Mouse (Mus musculus) E14TG2a.4 (cell line): ENCODE measurements around the gene Fbxl17.

Experiments
- H3K27me3 ChIP-seq: 2 replicates; pipeline ENCODE4 v1.6.1; 2014; ENCODE audit warnings: low read length, control low read depth; ENCODE audit not compliant: insufficient read depth
- H3K36me3 ChIP-seq: 2 replicates; pipeline ENCODE4 v1.6.1; 2014; ENCODE audit warnings: low read length, control low read depth; ENCODE audit not compliant: insufficient read depth
- H3K4me1 ChIP-seq: replicated peaks from 2 replicates; pipeline ENCODE4 v1.6.1; 2014; ENCODE audit warnings: low read depth, low read length, control low read depth
- H3K4me3 ChIP-seq: replicated peaks from 2 replicates; pipeline ENCODE4 v1.5.1; 2014; ENCODE audit warnings: mild to moderate bottlenecking, low read length
- H3K9me3 ChIP-seq: 2 replicates; pipeline ENCODE4 v1.6.1; 2014; ENCODE audit warnings: low read length, control low read depth
- CTCF ChIP-seq: conservative IDR thresholded peaks from 2 replicates; pipeline ENCODE4 v1.5.1; 2014; ENCODE audit warnings: low read length
- NANOG ChIP-seq: IDR thresholded peaks from 2 replicates; pipeline ENCODE4 v1.6.1; 2014; ENCODE audit warnings: borderline replicate concordance, low read length, mixed read lengths
- POU5F1 ChIP-seq: IDR thresholded peaks from 2 replicates; pipeline ENCODE4 v1.6.1; 2014; ENCODE audit warnings: low read length, borderline replicate concordance

The Fbxl17 gene

GRCm38 (mm10) chr17:63158436-63158835, 341.4 kb downstream of the Fbxl17 start:
- no peaks in the 10 kb centered on the region for H3K36me3 ChIP-seq
- no peaks in the 10 kb centered on the region for H3K4me1 ChIP-seq
- no peak overlapping the region for H3K4me3 ChIP-seq
- H3K27me3 ChIP-seq = no peaks in the 10 kb centered on the region
- peaks cover 5% of the 10 kb centered on the region; the same call in 1 of the 2 replicates for H3K9me3 ChIP-seq
- TF ChIP-seq NANOG (no peak), POU5F1 (no peak), CTCF (no peak; the same call in 1 of the 2 replicates)

GRCm38 (mm10) chr17:63157906-63158305, 341.9 kb downstream of the Fbxl17 start:
- Histone ChIP-seq H3K4me1 (no peaks in the 10 kb centered on the region), H3K27me3 (no peaks in the 10 kb centered on the region), H3K4me3 (no peak overlapping the region), H3K36me3 (no peaks in the 10 kb centered on the region), H3K9me3 (peaks cover 9% of the 10 kb centered on the region)
- TF ChIP-seq POU5F1 (no peak), NANOG (no peak), CTCF (no peak)

- Histone ChIP-seq H3K36me3 (no peaks in the 10 kb centered on the region; the same call in 1 of the 2 replicates), H3K4me3 (no peak overlapping the region), H3K4me1 (no peaks in the 10 kb centered on the region), H3K9me3 (peaks cover 18% of the 10 kb centered on the region), H3K27me3 (no peaks in the 10 kb centered on the region)
- TF ChIP-seq NANOG (no peak), POU5F1 (no peak), CTCF (no peak)
Measured at GRCm38 (mm10) chr17:63157019-63157418, 342.8 kb downstream of the Fbxl17 start.

- Histone ChIP-seq H3K36me3 (peaks cover 10% of the 10 kb centered on the region; the same call in 1 of the 2 replicates), H3K9me3 (peaks cover 37% of the 10 kb centered on the region), H3K4me1 (peaks cover 26% of the 10 kb centered on the region), H3K27me3 (no peaks in the 10 kb centered on the region), H3K4me3 (no peak overlapping the region)
- TF ChIP-seq NANOG (no peak), POU5F1 (no peak), CTCF (no peak)
Measured at GRCm38 (mm10) chr17:63146514-63146913, 353.3 kb downstream of the Fbxl17 start.

GRCm38 (mm10) chr17:63145751-63146491, 353.9 kb downstream of the Fbxl17 start:
- H3K36me3 ChIP-seq = peaks cover 4% of the 10 kb centered on the region; the same call in 1 of the 2 replicates
- H3K9me3 ChIP-seq = peaks cover 32% of the 10 kb centered on the region
- H3K4me3 ChIP-seq = no peak overlapping the region
- no peaks in the 10 kb centered on the region for H3K27me3 ChIP-seq
- H3K4me1 ChIP-seq = peaks cover 26% of the 10 kb centered on the region
- TF ChIP-seq CTCF (no peak), NANOG (no peak), POU5F1 (no peak)

GRCm38 (mm10) chr17:63145311-63145741, 354.5 kb downstream of the Fbxl17 start:
- no peak; the same call in 1 of the 2 replicates for TF ChIP-seq NANOG
- TF ChIP-seq POU5F1 = no peak
- no peak for TF ChIP-seq CTCF
- Histone ChIP-seq H3K9me3 (peaks cover 26% of the 10 kb centered on the region), H3K36me3 (no peaks in the 10 kb centered on the region)

GRCm38 (mm10) chr17:63143825-63144224, 356.0 kb downstream of the Fbxl17 start:
- Histone ChIP-seq H3K4me1 (peaks cover 26% of the 10 kb centered on the region), H3K36me3 (no peaks in the 10 kb centered on the region), H3K27me3 (no peaks in the 10 kb centered on the region), H3K9me3 (peaks cover 11% of the 10 kb centered on the region), H3K4me3 (no peak overlapping the region)
- TF ChIP-seq NANOG = no peak
- no peak for TF ChIP-seq POU5F1
- TF ChIP-seq CTCF = no peak

More at GRCm38 (mm10) chr17:63145311-63145741, 354.5 kb downstream of the Fbxl17 start:
- Histone ChIP-seq H3K4me3 (no peak overlapping the region), H3K27me3 (no peaks in the 10 kb centered on the region), H3K4me1 (peaks cover 26% of the 10 kb centered on the region)

- Histone ChIP-seq H3K9me3 (peaks cover 9% of the 10 kb centered on the region; the same call in 1 of the 2 replicates), H3K36me3 (no peaks in the 10 kb centered on the region), H3K4me1 (no peaks in the 10 kb centered on the region), H3K27me3 (no peaks in the 10 kb centered on the region), H3K4me3 (no peak overlapping the region)
- no peak for TF ChIP-seq POU5F1
- TF ChIP-seq NANOG = no peak
- TF ChIP-seq CTCF = no peak
Measured at GRCm38 (mm10) chr17:63134805-63135204, 365.0 kb downstream of the Fbxl17 start.

GRCm38 (mm10) chr17:63122427-63122826, 377.4 kb downstream of the Fbxl17 start:
- H3K4me3 ChIP-seq = no peak overlapping the region
- H3K27me3 ChIP-seq = no peaks in the 10 kb centered on the region
- TF ChIP-seq POU5F1 = no peak
- TF ChIP-seq NANOG = no peak
- TF ChIP-seq CTCF = no peak
- H3K4me1 ChIP-seq = no peaks in the 10 kb centered on the region
- H3K9me3 ChIP-seq = no peaks in the 10 kb centered on the region
- no peaks in the 10 kb centered on the region for H3K36me3 ChIP-seq
